Mouse (Mus musculus) retina, adult 2 months (tissue): ENCODE measurements around the gene Zfp82.
A peak's percentile ranks its signal among the peaks of the same experiment; 100 is the strongest.

Experiments
- DNase-seq: peaks from one replicate; pipeline ENCODE4 v3.0.0-alpha.2; 2012; ENCODE audit warnings: low read depth, low spot score

The Zfp82 gene

DNA sequence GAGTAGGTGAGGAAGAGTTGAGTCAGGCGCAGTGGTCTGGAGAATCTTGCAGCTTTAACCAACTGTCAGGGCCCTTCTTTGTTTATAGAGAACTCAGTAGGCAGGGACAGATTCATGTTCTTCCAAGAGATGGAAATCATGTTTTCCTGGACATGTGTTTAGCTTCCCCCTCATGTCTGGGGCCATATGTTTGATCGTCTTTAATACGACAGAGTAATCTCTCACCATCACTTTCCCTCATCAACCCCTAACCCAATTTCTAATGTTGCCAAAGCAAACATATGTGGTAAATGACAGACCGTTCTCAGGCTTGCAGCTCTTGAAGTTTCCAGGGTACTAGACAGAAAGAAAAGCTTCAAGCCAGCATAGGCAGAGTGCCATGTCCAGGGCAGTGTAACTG is 24.6 kb downstream of the Zfp82 start:
- no peak for DNase-seq

GRCm38 (mm10) chr7:30044354-30044753 is 28.3 kb downstream of the Zfp82 start:
- no peak for DNase-seq

DNA sequence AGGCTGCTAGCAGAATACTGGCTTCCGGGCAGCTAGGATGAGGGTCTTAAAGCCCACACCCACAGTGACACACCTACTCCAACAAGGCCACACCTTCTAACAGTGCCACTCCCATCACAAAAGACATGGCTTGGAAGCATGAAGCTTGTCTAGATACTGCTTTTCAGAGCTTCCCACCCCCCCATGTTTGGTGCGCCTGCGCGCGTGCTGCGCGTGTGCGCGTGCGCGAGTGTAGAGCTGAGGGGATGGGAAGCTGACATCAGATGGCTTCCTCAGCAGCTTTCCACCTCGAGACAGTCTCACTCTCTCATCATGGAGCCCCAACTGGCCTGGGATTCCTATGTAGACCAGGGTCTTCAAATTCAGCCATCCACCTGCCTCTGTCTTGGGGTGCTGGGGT is 38.4 kb downstream of the Zfp82 start:
- no peak for DNase-seq

GRCm38 (mm10) chr7:30031379-30031778 is 41.3 kb downstream of the Zfp82 start:
- no peak for DNase-seq

DNA sequence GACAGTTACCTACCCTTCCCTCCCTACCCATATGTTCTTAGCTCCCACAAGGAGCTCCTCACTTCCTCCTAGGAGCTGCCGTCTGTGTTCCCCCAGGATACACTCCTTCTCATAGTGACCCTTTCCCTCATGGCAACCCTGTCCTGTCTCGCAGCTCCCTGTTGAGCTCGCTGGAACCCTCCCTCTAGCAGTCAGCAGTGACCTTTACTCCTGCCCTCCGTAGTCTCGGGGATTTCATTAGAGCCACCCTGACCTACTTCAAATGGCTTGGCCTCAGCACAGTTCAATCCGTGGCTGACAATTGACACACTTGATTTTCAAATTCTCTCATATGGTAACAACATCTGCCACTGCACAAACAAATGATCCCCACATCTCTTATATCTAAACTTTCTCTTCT is 42.0 kb downstream of the Zfp82 start:
- no peak for DNase-seq

GRCm38 (mm10) chr7:30028572-30028971 is 44.1 kb downstream of the Zfp82 start:
- no peak for DNase-seq

GRCm38 (mm10) chr7:30027331-30027730 is 45.4 kb downstream of the Zfp82 start:
- DNase-seq, result no peak

- DNase-seq, result no peak
Measured at GRCm38 (mm10) chr7:30025358-30025757, 47.3 kb downstream of the Zfp82 start.

- no peak for DNase-seq
Measured at GRCm38 (mm10) chr7:30023800-30024199, 48.9 kb downstream of the Zfp82 start.

DNA sequence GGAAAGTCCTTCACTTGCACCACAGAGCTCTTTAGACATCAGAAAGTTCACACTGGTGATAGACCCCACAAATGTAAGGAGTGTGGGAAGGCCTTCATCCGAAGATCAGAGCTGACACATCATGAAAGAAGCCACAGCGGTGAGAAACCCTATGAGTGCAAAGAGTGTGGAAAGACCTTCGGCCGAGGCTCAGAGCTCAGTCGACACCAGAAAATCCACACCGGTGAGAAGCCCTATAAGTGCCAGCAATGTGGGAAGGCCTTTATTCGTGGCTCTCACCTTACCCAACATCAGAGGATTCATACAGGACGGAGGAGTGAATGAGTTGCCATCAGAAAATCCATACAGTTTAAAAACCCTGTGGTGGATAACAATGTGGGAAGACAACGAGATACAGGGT is 49.4 kb downstream of the Zfp82 start:
- DNase-seq, result no peak

- no peak for DNase-seq
Measured at GRCm38 (mm10) chr7:30019543-30019942, 53.2 kb downstream of the Zfp82 start.

DNA sequence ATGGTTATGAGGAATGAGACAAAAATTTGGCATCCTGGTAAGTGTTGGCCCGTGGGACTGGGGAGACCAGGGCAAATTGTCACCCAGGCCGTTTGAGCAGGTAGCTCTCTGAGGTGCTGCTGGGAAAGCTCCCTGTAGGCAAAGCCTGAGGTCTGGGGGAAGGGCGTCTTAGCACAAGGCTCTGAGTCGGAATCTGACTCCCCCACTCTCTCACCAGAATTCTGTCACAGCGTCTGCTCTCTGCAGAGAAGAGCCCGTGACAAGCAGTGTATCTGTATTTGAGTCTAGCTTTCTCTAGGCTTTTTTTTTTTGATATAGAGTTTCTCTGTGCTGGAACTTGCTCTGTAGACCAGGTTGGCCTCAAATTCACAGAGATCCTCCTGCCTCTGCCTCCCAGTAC is 55.5 kb downstream of the Zfp82 start:
- no peak for DNase-seq

- DNase-seq, result peak; percentile 38
Measured at GRCm38 (mm10) chr7:30012956-30013363, 59.7 kb downstream of the Zfp82 start.

DNA sequence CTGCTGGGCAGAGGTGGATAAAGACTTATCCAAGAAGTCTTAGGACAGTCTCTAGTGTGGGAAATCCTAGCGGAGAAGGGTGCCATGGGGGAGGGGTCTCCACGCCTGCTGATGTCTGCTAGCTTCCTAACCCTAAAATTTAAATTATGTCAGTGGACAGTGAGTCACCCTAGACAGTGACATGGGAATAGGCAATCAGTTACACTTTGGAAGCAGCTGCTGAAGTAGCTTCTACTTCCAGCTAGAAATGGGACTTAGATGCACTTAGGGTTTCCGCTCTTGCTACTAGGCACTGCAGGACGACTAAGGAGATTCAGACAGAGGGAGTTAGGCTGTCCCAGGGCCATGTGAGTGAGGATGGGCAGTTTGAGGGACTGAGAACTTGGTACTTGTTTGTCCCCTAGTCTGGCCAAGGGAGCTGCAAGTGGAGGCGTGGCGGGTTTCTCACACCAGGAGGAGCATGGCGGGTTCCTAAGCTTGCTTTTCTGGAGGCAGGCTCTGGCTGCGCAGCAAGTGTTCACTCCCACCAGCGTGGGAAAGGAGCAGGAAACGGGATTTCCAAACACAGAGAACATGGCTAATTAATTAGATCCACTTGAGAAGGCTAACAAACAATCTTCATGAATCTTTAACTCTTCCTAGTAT is 62.0 kb downstream of the Zfp82 start:
- no peak for DNase-seq

DNA sequence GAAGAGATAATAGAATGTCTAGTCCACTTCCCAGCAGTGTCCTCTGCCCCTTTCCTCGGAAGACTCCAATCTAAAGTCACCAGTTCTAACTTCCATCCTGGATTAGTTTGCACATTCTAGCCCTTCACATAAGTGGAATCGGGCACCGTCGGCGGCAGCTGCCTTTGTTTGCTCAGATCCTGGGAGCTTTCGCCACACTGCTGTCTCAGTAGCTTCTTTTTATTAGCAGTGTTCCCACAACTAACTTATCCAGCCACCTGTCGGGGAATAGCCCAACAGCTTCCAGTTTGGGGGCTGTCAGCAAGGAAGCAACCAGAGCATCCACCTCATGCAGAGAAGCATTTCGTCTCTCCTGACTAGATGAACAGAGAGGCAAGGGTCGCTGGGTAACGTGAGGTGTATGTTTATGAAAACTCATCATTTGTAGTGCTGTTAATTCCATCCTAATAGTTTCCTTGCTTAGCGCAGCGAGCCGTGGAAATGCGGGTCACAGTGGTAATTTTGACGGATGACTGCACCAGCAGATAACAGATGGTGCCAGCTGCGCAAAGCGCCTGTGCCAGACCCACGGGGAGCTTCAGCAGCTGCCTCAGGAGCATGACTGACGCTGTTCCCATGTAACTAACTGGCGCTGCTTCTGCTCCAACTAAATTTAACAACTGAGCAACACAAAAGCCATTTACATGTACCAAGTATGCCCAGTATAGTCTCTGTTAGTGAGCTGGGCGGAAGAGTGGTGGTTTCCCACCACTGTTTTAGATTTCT is 63.2 kb downstream of the Zfp82 start:
- DNase-seq, result peak; percentile 39

- DNase-seq, result no peak
Measured at GRCm38 (mm10) chr7:30008020-30008690, 64.5 kb downstream of the Zfp82 start.

- no peak for DNase-seq
Measured at GRCm38 (mm10) chr7:30007601-30008000, 65.1 kb downstream of the Zfp82 start.
